Mouse (Mus musculus) bone marrow macrophage, adult 2 months (primary cell): ENCODE results near the gene Schip1.

Experiments used
- CTCF ChIP-seq: IDR thresholded peaks from 2 replicates; pipeline ENCODE4 v1.5.1; 2012; ENCODE audit warnings: low read depth, mild to moderate bottlenecking, low read length, moderate library complexity
- POLR2A ChIP-seq: IDR thresholded peaks from 2 replicates; pipeline ENCODE4 v1.6.1; 2012; ENCODE audit warnings: mild to moderate bottlenecking, low read depth, low read length, borderline replicate concordance

DNA sequence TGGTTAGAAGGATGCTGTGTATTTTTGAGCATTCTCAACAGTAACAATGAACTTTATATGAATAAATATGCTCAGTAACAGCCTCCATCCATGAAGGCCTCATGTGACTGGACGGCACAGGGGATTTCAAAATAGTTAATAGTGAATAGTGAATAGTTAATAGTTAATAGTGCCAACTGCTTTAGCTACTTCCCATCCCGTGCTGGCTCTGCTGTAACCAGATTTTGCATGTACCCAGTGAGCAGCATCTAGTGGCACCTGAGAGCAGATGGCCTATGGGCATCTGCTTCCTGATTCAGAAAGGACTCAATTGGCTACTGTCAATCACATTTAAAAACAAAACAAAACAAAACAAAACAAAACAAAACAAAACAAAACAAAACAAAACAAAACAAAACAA is 329.0 kb downstream of the Schip1 start:
- no peak for TF ChIP-seq POLR2A
- no peak for TF ChIP-seq CTCF
